Mouse (Mus musculus) induced T-regulatory cell, adult 2 months (primary cell): ENCODE data around the gene Pde6h.
A peak's percentile ranks its signal among the peaks of the same experiment; 100 is the strongest.

ENCODE experiments used
- DNase-seq: peaks from one replicate; pipeline ENCODE4 v3.0.0-alpha.2; 2012; ENCODE audit warnings: low read depth

Pde6h gene

GRCm38 (mm10) chr6:136941051-136942021, 17.7 kb downstream of the Pde6h start, which contains the start of gene Arhgdib:
Gene Arhgdib, minus strand, starts transcription at chr6:136941899.
- DNase-seq = peak; percentile 87

DNA sequence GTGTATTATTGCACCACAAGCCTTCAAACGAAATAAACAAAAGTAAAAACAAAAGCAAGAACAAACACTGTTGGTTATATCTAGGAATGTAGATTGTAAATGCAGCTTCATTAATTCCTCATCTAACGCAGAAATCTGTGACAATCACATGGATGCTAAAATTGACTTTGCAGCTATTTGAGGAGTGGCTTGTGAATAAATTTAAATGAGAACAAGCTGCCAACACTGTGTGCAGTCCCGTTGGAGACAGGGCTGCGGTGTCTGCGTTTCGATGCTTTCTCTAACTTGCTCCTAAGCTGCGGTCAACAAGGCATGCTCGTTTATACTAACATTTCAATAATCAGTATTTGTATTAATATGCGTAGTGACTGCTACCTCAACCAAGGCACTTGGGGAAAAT, 18.6 kb downstream of the Pde6h start:
- no peak for DNase-seq

GRCm38 (mm10) chr6:136943392-136943791, 19.8 kb downstream of the Pde6h start:
- DNase-seq = peak; percentile 66

DNA sequence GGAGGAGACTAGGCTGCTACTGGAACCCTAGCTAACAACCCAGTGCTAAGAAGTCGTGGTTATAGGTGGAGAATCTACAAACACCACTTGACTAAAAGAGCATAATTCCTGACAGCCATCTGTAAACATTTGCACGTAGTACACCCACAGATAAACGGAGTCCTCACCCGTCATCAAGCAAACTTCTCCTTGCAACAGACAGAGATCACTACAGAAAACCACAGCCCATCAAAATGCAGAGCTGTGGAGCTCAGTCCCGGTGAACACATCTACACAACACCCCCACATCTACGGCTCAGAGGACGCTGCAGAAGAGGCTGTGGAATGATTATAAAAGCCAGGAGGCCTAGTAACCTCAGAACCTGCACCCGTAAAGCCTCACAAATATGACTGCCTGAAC, 20.9 kb downstream of the Pde6h start:
- peak; percentile 59 for DNase-seq

DNA sequence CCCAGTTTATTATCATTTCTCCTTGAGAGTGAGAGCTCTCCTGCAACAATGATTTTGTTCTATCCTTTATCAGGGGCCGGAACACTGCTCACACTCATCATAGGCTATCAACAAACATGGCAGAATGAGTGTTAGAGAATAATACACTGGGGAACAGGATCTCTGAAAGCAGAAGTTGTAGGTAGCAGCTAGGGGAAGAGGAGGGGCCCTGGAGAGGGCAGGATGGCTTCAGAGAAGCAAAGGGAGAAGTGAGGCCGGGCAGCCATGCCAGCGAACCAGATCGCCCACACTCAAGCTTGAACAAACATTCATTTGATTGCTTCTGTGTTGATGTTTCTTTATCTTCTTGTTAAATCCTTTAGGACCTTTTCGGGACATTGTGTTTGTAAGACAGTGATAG, 22.6 kb downstream of the Pde6h start:
- DNase-seq = peak; percentile 16

- peak; percentile 71 for DNase-seq
Observed at GRCm38 (mm10) chr6:136946943-136947342, 23.3 kb downstream of the Pde6h start.

DNA sequence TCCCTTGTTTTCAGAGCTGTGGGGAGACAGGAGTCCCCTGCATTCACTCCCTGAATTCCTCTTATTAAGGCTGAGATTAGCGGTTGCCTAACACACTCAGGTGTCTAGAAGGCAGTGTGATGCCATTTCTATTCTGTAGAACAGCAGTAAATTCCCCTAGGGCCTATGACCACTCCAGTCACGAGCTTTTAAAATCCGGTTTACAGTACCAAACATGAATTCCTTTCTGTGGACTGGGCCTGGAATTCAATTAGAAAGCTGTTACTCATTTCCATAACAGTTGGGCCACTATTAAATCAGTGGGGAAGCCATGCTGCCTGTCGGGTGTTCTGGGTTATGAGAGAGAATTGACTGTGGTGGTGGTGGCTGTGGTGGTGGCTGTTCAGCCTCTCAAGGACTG, 24.1 kb downstream of the Pde6h start:
- no peak for DNase-seq

DNA sequence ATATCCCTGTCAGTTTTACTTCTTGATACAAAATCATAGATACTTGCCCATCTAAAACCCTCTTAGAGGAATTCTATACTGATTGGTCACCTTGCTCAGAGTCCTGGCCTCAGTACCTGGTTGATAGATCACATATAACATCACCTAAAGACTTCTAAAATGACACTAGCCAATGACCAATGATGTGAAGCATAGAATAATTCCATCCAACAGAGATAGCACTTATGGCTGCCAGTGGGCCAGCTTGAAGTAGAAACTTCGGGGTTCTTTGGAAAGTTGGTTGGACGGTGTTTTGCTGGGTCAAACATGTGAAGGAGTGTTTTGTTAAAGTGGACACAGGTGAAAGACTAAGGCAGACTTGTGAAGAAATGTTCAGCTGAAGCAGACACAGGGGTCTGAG, 26.5 kb downstream of the Pde6h start:
- no peak for DNase-seq

- DNase-seq = no peak
Observed at GRCm38 (mm10) chr6:136952930-136953329, 29.3 kb downstream of the Pde6h start.

DNA sequence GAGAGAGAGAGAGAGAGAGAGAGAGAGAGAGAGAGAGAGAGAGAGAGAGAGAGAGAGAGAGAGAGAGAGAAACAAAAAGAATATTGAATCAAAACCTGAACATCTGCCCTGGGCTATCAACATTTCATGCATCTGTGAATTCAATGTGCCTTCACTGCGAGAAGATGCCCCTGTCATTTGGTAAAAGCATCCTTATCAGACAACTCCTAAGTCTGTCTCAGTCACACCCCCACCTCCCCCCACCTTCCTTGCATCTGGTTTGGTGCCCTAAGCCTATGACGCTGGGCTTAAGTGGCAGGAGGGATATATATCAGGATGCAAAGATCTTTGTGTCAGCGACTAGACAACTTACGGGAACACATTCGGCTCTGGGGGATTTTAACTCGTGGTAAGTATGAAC, 30.6 kb downstream of the Pde6h start:
- DNase-seq = no peak

- no peak for DNase-seq
Observed at GRCm38 (mm10) chr6:136954715-136955114, 31.1 kb downstream of the Pde6h start.

GRCm38 (mm10) chr6:136955240-136955639, 31.6 kb downstream of the Pde6h start:
- no peak for DNase-seq

DNA sequence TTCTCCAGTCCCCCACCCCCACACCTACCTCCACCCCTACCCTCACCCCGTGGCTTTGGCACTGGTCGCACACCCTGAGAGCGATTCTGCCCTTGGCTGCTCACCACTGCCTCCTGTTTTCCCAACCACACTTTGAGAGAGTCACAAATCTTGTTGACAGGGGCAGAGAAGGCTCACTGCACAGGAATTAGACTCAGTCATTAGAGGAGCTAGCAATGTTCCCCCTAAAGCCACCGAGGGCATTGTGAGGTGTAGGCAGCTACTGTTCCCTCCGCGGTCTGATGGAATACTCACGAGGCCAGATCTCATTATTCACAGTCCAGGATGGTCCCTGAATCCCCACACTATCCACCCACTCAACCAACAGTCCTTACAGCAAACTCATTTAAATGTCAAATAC, 33.4 kb downstream of the Pde6h start:
- no peak for DNase-seq

GRCm38 (mm10) chr6:136959131-136959530, 35.5 kb downstream of the Pde6h start:
- DNase-seq = no peak

GRCm38 (mm10) chr6:136962957-136963356, 39.3 kb downstream of the Pde6h start:
- DNase-seq = no peak

DNA sequence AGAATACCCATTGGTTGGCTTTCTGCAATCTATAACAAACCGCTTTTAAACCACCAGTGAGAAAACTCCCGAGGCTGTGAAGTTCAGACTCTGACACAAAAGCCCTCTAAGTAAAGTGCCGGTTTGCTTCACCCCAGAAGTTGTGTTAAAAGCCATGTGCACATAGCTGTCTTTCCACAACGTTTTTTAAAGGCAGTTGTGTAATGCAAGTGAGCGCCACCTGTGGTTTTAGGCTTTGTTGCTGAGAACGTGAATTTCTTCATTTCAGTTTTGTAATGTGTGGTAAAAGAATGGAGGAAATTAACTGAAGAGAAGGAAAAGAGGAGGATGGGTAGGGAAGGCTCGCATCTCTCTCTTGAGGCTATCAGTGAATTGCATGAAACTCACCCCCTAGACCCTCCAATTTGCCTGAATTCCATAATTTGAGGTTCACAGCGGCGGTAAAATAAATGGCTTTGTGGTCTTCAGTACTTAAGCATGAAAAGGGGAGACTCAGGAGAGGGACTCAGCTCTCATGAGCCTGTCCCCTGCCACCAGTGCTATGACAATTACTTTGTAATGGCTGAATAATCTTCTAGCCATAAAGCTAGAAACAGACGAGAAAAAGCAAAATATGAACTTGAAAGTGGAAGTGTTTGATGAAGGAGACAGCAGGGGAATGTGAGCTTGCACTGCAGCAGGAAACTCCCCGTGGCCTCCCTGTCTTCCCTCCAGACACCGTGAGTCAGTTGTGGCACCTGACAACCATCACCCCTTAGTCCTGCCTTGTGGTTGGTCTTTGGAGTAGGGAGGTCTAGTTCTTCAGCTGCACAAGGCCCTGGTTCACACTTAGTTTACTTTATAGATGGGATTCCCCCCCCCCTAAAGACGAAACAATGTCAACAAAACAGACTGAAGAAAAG, 41.2 kb downstream of the Pde6h start:
- DNase-seq = peak; percentile 81

DNA sequence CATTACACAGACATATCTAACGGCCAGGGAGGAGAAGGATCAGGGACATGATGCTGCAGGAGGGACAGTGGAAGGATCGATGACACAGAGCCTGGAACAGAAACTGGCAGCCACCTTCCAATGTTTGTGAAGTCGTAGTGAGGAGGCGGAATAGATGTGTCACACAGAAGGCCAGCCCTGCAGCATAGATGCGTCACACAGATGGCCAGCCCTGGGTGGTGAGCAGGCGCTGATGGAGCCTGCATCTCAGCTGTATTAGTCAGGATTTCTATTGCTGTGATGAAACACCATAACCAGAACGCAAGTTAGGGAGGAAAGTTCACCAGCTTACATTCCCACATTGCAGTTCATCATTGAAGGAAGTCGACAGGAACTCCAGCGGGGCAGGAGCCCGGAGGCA, 42.3 kb downstream of the Pde6h start:
- DNase-seq = peak; percentile 34

DNA sequence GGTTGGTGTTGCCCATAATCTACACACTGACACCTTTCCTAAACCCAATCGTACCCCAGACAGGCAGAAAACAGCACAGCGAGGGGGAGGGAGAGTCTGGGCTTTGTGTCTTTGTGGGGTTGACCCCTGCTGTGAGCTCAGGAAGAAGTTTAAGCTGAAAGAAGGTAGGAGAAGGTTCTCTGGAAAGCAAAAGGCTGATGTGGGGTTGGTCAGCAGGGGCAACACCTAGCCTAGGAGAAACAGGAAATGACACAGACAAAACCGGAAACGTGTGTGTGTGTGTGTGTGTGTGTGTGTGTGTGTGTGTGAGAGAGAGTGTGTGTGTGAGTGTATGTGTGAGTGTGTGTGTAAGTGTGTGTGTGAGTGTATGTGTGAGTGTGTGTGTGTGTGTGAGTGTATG, 43.8 kb downstream of the Pde6h start:
- DNase-seq = peak; percentile 74

- peak; percentile 73 for DNase-seq
Observed at GRCm38 (mm10) chr6:136968877-136969276, 45.2 kb downstream of the Pde6h start.

DNA sequence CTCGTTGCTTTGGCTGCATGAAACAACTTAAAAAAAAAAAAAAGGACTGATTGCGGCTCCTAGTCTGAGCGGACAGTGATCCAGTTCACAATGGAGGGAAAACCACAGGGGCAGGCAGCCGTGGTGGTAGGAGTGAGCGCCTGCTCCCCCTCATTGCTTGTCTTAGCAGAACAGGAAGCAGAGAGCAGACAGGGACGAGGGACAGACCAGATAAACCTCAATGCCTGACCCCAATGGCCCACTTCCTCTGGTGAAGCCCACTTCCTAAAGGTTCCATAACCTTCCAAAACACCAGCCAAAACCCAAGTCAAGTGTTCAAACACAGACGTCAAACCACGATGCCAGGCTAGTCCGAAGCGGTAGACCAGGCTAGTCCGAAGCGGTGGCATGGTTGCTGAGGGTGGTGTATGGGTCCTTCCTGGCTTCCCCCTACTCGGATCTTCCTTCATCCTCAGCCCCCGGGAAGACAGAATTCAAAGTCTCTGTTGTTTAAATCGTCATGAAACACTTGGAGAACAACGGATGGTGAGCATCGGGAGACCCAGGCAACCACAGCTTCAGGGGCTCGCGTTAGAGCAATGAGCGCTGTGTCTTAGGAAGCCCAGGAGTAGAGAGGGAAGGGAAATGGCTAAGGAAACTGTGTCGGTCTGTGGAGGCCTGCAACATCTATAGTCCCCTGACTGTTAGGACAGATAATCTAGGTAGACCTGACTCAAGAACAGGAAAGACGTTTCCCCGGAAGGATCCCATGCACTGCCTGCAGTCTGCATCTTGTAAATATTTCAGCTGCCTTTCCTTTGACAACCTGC, 55.8 kb downstream of the Pde6h start:
- DNase-seq = peak; percentile 50

- peak; percentile 86 for DNase-seq
Observed at GRCm38 (mm10) chr6:136980331-136980746, 56.7 kb downstream of the Pde6h start.

DNA sequence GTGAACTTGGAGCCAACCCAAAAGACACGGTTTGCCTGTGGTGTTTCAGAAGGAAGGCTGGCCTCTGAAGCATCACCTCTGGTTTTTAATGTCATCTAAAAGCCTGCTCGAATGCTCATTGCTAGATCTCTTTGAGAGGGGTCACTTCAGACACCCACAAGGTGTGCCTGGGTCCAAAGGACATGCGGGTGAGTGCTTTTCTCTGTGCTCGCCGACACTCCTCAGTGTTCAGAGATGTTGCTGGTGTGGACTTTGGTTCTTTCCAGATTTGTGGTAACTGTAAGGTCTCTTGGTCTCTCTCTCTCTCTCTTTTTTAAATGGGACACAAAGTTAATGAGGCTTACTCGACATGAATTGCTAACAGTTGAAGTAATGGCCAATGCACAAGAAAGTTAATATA, 58.9 kb downstream of the Pde6h start:
- no peak for DNase-seq
